In the genomic region with DNA sequence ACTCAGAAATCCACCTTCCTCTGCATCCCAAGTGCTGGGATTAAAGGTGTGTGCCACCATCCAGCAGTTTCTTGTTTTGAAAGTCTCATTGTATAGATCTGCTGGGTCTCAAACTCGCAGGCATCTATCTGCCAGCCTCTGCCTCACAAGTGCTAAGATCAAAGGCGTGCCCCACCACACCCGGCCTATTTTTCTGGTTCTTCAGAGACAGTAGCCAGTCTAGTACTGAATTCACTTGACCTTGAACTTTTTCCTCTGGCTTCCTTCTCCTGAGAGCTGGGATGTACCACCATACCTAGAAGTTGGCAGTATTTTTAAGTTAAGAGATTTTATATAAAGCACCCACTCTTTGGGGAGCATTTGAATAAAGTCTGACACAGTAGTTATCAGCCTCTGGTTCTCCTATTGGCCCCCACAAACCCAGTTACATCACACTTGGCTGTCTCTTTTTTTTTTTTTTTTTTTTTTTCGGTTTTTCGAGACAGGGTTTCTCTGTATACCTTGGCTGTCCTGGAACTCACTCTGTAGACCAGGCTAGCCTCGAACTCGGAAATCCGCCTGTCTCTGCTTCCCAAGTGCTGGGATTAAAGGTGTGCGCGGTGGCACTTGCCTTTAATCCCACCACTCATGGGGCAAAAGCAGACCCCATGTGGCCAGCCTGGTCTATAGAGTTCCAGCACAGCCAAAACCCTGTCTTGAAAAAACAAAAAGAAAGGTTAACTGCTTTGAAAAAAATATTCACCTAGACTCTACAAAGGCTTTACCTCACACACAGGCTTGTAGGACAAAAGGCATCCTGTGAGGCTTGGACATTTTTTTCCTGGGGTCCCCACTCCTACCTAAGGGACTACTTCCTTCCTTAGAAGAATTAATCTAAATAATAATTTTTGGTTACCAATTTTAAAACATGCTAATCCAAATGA, we compare ENCODE assay signal across 1 mouse cellular context.
A peak's percentile ranks its signal among the peaks of the same experiment; 100 is the strongest.
TF ChIP-seq lines count a peak whose summit lies in the region.

No protein-coding gene starts in this region.

TF ChIP-seq in CH12.LX, 34 proteins besides CTCF, POLR2A, EP300 and RAD21:
- peak; percentile 78 for TF ChIP-seq ZNF384 (IDR thresholded peaks at IDR 0.05; ENCODE audit: low read depth, low read length)
- TF ChIP-seq MEF2A (IDR thresholded peaks at IDR 0.05; ENCODE audit: borderline replicate concordance, low read depth, low read length) = no peak
- TF ChIP-seq MAX (IDR thresholded peaks at IDR 0.05; ENCODE audit: low read length) = no peak
TF ChIP-seq in CH12.LX: peak in this region for 1.
